25 mouse cellular contexts compared by ENCODE assay signal in the genomic region with DNA sequence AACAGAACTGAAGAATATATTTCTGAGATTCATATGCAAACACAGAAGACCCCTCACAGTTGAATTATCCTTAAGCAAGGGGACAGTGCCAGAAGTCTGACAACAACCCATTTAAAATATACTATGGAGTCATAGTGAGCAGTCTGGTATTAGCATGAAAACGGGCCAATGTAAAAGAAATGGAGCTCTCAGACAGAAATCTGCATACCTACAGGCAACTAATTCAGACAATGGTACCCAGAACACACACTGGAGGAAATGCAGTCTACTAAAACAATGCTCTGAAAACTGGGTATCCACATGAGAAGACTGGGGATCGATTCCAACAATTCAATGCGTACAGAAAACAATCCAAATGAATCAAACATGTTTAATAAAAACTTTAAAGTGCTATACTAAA.
"Had no signal": no experiment of that assay in that cellular context is flagged by ENCODE, and none has a peak within 500 bp of the region (broad histone marks: within the 10 kb centered on the region; RNA-seq: fewer than 3 reads in every experiment).

No protein-coding gene starts in this region.

- H3K27ac ChIP-seq: gastrocnemius, adult 2 months; heart, embryonic 10.5 days; hindbrain, embryonic 10.5 days; hindbrain, embryonic 12.5 days; hindbrain, embryonic 14.5 days; intestine, embryonic 15.5 days; layer of hippocampus, adult 2 months; limb, embryonic 10.5 days; limb, embryonic 12.5 days; liver, embryonic 13.5 days; liver, embryonic 15.5 days had no signal

- H3K4me3 ChIP-seq: gastrocnemius, adult 2 months; heart, embryonic 10.5 days; heart, embryonic 12.5 days; hindbrain, embryonic 10.5 days; hindbrain, embryonic 12.5 days; intestine, embryonic 15.5 days; layer of hippocampus, adult 2 months; limb, embryonic 10.5 days; limb, embryonic 12.5 days; liver, embryonic 13.5 days; liver, embryonic 15.5 days had no signal

- H3K4me1 ChIP-seq: heart, embryonic 10.5 days; heart, embryonic 12.5 days; hindbrain, embryonic 10.5 days; hindbrain, embryonic 12.5 days; intestine, embryonic 15.5 days; limb, embryonic 10.5 days; limb, embryonic 12.5 days; liver, embryonic 13.5 days; liver, embryonic 15.5 days had no signal

- H3K36me3 ChIP-seq: heart, embryonic 10.5 days; heart, embryonic 12.5 days; hindbrain, embryonic 10.5 days; hindbrain, embryonic 12.5 days; intestine, embryonic 15.5 days; limb, embryonic 10.5 days; limb, embryonic 12.5 days; liver, embryonic 13.5 days; liver, embryonic 15.5 days had no signal

- DNase-seq: gastrocnemius, adult 2 months; gastrocnemius, postnatal 10 days; gastrocnemius, postnatal 25 days; heart, adult 18-20 months; heart, postnatal 10 days; heart, postnatal 4 days; kidney, adult 18-20 months; kidney, adult 8-10 months; kidney, postnatal 10 days; kidney, postnatal 25 days; kidney, postnatal 4 days; layer of hippocampus, postnatal 36 days; liver; liver, embryonic 13.5 days; liver, postnatal 0 days had no signal

- H3K27me3 ChIP-seq: heart, embryonic 12.5 days; hindbrain, embryonic 12.5 days; intestine, embryonic 15.5 days; limb, embryonic 12.5 days; liver, embryonic 13.5 days; liver, embryonic 15.5 days had no signal
